Mouse (Mus musculus): ENCODE results near the gene Myl6. TPM values are rescaled to one million over a fixed set of nuclear protein-coding genes. Genes with fewer than 3 reads are reported as not detected.
A peak's percentile ranks its signal among the peaks of the same experiment; 100 is the strongest.

The Myl6 gene
- total RNA-seq (2021): 100 to 1,000 TPM; 500 to 506 TPM

DNA sequence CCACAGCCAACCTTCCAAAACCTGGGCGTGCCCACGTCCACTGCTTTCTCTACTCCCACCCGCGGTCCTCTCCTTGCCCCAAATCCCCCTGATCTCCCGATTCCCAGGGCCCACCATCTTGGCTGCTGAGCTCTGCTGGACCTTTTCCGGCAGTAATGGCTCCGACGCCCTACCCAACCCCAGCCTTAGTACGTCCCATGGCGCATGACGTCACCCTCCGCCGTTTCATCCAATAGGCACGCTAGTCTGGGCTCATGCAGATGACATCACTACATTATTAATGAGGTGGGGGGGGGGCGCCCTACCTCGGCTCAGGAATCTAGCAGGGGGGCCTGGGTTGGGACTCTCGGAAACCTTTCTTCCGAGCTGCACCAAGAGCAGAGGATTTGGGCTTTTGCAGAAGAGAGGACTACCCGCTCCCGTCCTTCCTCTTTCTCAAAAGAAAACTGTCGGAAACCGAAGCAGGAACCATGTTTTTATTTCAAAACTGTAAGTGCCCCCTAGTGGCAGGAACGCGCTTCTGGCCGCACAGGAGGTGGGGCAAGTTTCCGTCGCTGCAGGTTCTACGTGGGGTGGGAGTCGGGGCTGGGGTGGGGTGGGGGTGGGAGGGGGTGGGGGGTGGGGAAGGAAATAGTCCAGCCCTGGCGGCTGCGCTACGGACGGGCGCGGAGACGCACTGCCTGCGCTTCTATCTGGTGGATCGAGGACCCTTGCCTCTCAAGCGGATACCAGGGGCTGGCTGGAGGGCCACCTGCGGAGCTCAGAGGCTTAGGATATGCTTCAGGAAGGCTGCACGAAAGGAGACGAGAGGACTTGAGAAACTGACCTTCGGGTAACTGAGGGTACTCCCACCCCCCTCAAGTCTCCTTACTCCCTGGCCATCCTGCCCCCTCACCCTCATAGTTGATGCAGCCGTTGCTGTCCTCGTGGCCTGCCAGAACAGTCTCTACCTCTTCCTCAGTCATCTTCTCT is at the start of gene Myl6:
Gene Myl6 (minus strand): TSS at position 451 of the 972 bp plus-strand sequence.
- peak; percentile 99 for DNase-seq
- intact Hi-C loops (cut with DNase I): loop anchor here (2.0 kb wide), 1 partner anchor 35 kb away; the partner anchor contains the start of gene Smarcc2

DNA sequence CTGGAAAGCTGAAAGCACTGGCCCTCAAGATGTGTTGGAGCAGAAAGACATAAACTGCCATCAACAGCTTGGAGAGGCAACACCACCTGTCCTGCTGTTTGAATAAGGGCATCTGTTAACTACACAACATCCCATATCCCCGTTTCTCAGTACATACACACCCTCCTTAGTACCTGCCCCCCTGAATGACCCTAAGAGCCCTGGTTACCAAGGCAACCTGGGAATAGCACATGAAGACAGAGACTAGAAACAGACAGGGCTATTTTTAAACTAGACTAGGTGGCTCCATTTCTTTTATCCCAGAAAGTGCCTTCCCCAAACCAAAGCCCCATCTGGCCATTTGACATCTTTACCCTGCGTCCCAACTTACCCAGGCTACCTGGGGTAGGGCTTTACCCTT is 49.2 kb upstream of the Myl6 start:
- intact Hi-C loops (cut with DNase I): loop anchor here (5.0 kb wide), 1 partner anchor 176 kb away; the partner anchor contains the start of gene Coq10a

DNA sequence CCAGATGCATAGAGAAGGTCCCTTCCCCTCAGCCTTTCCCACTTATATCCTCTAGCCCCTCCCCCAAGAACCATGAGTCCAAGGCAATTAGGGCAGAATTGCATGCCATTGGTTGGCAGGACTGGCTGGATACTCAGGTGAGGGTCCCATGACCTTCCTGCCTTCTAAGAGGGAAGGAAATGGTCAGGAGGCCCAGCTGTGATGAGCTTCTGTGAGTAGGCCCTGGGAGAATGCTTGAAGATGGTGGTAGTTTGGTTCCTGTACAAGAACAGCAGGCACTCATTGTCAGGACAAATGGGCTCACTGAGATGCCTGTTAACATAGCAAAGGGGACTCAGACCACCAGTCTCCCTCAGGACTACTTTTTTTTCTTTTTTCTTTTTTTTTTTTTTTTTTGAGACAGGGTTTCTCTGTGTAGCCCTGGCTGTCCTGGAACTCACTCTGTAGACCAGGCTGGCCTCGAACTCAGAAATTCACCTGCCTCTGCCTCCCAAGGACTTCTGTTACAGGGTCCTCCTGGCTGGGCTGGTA is 44.5 kb upstream of the Myl6 start:
- intact Hi-C loops (cut with DNase I): no loop called here
- DNase-seq: no peak

More for the DNA sequence above, 49.2 kb upstream of the Myl6 start:
- DNase-seq: no peak

DNA sequence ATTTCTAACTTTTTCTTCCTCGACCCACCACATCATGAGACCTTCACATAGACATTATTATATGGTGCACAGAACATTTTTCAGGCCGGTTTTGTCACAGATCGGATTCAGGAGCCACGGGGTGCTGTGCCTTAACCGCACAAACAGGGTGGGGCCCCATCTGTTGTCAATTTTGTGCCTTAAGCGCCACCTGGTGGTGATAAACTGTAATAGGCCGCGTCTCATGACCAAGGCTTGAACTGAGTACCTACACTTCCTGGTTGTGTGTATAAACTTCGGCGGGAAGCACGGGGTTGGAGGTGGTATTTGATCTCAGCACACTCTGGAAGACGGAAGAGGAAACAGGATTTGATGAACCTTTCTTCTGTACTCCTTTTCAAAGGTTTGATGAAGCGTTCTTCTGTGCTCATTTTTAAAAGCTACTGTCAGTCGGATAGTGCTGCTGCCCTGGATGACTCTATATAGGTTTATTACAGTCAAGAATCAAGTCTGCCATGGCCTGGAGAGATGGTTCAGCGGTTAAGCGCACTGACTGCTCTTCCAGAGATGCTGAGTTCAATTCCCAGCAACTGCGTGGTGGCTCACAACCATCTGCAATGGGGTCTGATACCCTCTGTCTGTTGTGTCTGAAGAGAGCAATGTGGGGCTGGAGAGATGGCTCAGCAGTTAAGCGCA is 42.5 kb upstream of the Myl6 start:
- intact Hi-C loops (cut with DNase I): loop anchor here (2.0 kb wide), 2 partner anchors 18 to 126 kb away; partner anchors contain the start of genes Nabp2 and Rnf41
- DNase-seq: peak; percentile 93 to 95

DNA sequence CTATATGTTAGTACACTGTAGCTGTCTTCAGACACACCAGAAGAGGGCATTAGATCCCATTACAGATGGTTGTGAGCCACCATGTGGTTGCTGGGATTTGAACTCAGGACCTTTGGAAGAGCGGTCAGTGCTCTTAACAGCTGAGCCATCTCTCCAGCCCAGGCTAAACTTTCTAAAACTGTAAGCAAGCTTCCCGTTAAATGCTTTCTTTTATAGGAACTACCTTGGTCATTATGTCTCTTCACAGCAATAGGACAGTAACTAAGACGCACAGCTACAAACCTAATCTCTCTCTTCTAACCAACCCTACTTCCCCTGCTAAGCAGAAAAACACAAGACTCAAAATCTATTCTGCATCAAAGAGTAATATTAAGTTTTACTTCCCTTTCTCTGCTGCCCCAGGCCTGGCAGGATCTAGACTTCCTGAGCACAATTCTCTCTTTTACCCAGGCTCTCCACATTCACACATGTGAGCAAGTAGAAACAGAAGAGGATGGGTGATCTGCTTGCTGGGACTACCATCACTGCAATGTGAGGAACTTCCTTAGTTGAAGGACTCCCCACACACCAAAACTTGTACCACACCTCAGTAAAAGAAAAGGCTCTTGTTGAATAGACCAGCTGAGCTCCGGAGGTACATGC is 41.8 kb upstream of the Myl6 start:
- DNase-seq: no peak
- intact Hi-C loops (cut with DNase I): loop anchor here (2.0 kb wide), 3 partner anchors 17 to 125 kb away; partner anchors contain the start of genes Nabp2, Rnf41 and Smarcc2

DNA sequence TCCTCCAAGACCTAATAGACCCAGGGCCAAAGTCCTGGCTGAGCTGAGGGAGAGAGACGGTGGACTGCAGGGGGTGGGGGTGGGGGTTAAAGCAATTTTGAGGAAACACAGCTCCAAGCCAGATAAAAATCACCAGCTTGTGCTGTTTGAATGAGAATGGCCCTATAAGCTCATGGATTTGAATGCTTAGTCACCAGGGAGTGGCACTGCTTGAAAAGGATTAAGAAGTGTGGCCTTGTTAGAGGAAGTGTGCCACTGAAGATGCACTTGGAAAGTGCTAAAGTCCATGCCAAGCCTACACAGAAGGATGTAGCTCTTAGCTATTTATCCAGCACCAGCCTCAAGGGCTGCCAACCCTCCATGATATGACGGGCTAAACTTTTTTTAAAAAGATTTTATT is 41.3 kb upstream of the Myl6 start:
- intact Hi-C loops (cut with DNase I): loop anchor here (2.0 kb wide), 1 partner anchor 76 kb away; the partner anchor contains the start of gene Smarcc2
- DNase-seq: no peak

DNA sequence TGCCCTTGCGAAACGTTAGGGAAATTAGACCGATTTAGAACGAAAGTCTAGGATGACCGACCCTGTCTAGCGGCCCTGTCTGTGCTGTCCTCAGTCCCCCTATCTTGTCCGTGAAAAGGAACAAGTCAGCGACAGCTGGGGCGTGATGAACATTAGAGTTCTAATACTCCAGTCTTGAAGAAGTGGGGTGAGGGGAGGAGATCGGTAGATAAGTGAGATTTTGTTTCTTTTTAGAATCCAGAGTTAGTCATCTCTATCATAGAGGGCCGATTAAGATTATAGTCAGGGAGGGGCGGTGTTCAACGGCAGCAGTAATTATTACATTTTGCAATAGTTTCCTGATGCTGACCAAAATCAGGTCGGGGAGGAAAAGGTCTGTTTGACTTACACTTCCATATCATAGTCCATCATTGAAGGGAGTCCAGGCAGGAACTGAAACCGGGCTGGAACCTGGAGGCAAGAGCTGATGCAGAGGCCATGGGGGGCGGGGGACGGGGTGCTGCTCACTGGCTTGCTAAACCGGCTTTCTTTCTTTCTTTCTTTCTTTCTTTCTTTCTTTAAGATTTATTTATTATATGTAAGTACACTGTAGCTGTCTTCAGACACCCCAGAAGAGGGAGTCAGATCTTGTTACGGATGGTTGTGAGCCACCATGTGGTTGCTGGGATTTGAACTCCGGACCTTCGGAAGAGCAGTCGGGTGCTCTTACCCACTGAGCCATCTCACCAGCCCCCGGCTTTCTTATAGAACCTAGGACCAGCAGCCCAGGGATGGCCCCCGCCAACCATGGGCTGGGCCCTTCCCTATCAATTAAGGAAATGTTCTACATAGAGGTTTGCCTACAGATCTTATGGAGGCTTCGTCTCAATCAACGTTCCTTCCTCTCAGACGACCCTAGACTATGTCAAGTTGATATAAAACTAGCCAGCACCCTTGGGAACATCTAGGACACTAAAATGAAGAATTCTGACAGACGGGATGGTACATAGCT is 32.7 kb upstream of the Myl6 start:
- no peak for DNase-seq
- intact Hi-C loops (cut with DNase I): loop anchor here (2.0 kb wide), 1 partner anchor 66 kb away; no protein-coding TSS in a partner anchor

DNA sequence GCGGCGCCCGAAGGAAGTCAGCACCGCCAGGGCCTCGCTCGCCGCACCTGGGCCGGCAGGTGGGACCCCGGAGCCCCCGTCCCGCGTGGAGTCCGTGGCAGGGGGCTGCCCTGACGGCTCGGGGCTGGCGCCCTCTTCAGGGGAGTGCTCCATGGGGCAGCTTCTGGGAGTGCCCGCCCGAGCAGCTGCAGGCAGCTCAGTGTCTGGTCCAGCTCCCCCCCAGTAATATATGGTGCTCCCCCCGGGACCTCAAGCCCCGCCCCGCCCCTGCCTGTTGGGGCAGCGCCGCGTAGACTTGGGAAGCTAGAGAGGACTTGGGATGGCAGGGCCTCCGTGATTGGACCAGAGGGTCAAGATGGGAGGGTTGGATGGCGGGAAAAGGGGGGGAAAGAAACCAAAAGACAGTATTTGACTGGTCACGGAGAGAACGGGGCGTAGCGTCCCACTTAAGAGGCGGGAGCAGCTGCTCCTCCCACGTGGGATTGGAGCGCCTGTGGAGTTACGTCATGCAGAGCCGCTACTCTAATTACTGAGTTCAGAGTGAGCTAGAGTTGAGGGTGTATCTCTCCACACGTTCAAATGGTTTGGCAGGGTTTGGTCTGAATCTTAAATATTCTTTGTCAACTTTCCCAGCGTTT is 31.8 kb upstream of the Myl6 start, which contains the start of gene Esyt1:
Gene Esyt1 (minus strand): TSS at position 201 of the 638 bp plus-strand sequence.
- intact Hi-C loops (cut with DNase I): loop anchor here (2.0 kb wide), 2 partner anchors 27 to 65 kb away; partner anchors contain the start of gene Myl6b
- DNase-seq: peak; percentile 95 to 97

DNA sequence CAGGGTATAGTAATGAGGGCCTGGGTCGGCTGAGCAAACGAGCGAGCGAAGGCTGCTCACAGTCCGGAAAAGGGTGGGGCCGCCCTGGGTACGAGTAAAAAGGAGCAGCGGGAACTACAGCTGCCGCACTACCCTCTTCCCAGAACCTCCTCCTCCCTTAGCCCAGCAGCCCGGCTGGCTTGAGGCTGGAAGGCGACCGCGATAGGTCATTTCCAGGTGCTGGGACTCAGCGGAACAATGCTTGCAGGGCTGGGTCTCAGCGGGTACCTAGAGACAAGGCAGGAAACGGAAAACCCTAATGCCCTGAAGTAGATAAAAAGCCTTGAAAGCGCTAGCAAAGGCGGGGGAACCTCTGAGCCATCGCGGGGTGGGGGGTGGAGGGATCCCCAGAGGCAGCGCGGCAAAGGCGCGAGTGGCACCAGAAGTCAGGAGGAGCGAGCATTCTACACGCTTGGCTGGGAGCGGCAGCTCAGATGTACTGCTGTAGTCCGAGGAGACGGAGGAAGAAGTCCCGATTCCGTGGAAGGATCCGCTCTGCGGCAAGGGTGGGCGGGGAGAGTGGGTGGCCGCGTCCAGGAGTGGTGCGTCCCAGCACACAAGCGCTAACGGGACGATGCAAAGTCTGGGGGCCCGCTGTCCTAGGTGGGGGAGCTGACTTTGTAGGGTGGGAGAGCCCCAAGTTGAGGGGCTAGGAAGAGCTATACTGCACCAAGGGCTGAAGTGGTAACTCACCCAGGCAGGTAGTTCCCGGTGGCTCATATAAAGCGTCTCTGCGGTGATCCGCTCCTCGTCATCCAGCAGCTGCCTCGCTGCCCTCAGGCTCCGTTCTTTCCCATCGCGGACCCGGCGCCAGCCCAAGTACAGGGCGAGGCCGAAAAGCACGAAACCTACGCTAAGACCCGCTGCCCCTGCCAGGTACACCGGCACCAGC is 31.1 kb upstream of the Myl6 start:
- peak; percentile 66 to 76 for DNase-seq

DNA sequence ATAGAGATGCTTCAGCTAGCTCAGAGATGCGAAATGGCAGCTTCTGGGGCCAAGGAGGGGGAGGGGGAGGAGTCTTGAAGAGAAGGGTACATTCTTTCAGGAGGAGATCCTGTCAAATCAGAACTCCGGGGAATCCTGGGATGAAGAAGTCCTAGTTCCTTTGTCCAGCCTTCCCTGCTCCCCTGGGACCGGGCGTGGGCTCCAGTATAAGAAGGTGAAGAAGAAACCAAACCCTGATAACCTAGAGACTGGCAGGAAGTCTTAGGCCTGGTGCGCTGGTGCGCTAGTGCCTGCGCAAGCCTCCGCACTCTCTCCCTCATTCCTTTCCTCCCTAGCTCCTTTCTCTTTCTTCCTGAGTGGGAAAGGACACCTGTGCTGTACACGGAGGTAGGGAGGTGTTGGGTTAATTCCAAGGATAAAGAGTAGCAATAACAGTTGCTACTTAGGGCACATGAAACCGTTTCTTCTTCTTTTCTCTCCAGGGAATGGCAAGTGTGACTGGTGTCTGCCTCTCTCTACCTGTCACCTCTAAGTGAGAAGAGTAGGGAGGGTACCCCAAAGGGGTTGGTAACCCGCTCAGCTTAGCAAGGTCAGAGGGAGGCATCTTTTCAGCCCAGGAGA is 30.3 kb upstream of the Myl6 start:
- intact Hi-C loops (cut with DNase I): loop anchor here (2.0 kb wide), 1 partner anchor 25 kb away; the partner anchor contains the start of gene Myl6b
- DNase-seq: no peak

More for the DNA sequence above, 31.1 kb upstream of the Myl6 start:
- intact Hi-C loops (cut with DNase I): loop anchor here (2.0 kb wide), 1 partner anchor 26 kb away; the partner anchor contains the start of gene Myl6b

DNA sequence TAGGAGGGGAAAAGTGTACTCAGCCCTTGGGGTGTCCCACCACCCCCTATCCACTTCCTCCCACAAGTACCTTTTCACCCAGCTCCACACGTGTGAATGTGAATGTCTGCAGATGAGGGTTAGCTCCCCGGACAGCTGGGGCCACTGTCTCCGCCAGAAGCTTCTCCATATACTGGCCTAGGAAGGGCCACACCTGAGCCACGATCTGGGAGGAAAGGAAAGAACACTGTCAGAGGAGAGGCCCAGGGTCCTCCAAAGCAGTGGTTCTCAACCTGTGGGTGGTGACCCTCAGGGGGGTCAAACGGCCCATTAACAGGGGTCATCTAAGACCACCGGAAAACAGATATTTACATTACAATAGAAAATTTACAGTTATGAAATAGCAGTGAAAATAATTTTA is 28.4 kb upstream of the Myl6 start:
- no peak for DNase-seq
- intact Hi-C loops (cut with DNase I): no loop called here

DNA sequence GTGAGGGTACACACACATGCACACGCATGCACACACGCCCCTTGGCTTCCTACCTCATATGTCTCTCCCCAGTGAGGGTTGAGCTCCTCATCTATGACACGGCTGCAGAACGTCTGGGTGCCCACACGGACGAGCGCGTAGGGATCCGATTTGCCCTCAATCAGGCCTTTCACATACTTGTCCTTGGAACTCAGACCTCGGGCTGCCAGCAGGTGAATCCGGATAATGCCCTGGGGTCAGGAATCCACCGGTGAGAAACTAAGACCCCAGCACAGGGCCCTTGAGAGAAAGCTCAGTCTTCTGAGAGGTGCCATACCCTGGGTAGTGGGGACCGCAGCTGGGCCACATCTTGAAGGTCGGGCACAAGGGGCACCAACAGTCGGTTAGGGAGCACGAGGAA is 26.6 kb upstream of the Myl6 start:
- intact Hi-C loops (cut with DNase I): no loop called here

DNA sequence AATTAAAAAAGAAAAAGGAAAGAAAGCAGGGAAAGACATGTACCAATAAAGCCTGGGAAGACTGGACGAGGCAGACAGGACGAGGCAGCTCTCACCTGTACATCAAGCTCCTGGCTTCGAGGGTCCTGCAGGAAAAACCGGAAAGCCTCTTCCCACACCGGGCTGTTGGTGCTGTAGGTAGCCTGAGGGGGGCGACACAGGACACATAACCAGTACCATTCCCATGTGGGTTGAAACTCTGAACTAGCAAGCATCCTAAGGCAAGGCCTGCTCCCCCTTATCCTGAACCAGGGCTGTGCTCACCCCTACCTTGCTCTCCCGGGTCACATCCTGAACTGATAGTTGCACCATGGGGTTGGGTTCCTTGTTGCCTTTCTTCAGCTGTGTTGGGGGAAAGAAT is 24.9 kb upstream of the Myl6 start:
- intact Hi-C loops (cut with DNase I): loop anchor here (2.0 kb wide), 1 partner anchor 18 kb away; no protein-coding TSS in a partner anchor
- peak in 1 of 2 experiments; percentile 67 for DNase-seq

More for the DNA sequence above, 26.6 kb upstream of the Myl6 start:
- DNase-seq: no peak

DNA sequence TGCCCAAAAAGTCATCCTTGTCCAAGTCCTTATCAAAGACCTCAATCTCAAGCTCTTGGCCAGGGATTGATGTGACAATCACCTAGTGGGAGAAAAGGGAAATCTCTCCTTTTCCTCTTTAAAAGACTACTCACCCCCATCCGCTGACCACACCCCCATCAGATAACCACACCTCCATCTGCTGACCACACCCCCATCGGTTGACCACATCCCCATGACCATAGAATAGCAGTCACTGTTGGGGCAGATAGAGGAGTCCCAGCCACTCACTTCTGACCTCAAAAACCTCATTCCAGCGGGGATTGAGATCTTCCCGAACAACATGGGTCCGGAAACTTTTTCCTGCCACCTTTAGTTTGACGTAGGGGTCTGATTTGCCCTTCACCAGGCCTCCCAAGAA is 22.7 kb upstream of the Myl6 start:
- intact Hi-C loops (cut with DNase I): no loop called here
- no peak for DNase-seq

DNA sequence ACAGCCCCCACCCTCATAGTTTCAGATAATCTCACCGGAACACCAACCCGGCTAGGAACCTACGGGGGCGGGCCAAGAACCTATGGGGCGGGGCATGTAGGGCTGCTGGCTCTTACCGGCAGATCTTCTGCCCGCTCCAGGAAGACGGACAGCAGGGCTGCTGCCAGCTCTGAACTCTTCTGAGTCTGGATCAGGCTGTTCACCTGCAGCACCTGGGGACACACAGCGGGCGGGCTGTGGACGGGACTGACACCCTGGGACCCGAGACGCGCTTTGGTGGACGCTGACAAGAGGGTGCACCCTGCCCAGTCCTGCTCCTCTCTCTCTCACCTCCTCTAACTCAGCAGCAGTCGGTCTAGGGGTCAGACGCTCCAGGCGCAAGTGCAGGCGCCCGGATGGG is 22.1 kb upstream of the Myl6 start:
- DNase-seq: no peak
- intact Hi-C loops (cut with DNase I): no loop called here

DNA sequence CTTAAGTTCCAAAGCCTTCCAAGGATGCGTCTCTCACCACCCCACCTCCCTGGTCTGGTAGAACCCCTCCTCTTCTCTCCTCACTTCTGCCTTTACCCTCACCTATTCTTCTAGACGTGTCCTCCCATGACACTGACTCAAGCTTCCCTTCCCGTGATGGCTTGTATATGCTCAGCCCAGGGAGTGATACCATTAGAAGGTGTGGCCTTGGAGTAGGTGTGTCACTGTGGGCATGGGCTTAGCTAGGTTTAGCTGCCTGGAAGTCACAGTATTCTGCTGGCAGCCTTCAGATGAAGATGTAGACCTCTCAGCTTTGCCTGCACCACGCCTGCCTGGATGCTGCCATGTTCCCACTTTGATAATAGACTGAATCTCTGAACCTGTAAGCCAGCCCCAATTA is 21.1 kb upstream of the Myl6 start:
- DNase-seq: no peak
- intact Hi-C loops (cut with DNase I): no loop called here

DNA sequence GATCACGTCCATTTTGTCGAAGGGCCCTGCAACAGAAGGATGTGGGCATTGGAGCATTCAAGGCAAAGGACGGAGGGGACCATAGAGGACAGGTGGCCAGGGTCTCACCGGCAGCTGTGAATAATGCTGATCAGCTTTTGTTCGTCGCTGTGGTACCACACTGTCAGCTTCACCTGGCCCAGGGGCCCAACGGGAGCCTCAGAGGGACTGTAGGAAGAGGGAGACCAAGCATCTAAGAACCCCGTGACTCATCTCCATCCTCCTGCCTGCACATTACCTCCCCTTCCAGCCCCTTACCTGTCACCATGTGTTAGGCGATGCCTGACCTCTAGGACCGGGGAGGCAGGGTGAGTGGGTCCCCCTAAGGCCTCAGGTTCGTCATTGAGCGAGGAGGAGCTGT is 17.8 kb upstream of the Myl6 start:
- intact Hi-C loops (cut with DNase I): no loop called here
- no peak for DNase-seq
